Mouse (Mus musculus): ENCODE measurements around the gene Ccdc83. TPM values are rescaled to one million over a fixed set of nuclear protein-coding genes. Genes with fewer than 3 reads are reported as not detected.

Gene Ccdc83
- polyA plus RNA-seq, 1 experiment from 2014 or later = not detected

DNA sequence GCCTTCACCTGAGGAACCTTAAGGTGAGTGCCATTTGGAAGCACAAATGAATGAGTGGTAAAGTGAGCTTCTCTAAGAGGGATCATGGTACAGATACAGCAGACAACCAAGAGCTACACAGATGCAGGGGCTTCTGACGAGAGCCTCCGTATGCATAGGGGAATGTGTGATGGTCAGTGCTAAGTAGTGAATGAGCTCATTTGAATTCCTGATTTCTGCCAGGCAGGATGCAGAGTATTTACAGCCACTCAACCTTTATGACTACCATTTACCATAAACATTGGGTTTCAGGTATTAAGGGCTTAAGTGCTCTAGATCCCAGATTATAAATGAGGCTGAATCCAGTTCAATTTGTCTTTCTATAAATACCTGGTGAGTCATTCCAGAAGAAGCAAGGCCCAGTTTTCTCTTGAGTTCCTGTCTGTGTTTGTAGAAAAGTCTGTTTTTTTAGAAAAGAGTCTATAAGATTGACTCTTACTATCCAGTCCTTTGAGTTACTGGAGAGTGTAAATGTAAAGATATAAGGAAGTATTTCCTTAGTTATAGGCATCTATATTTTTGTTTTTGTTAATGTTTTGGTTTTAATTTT lies 63.6 kb downstream of the Ccdc83 start:
- no peak for ATAC-seq
- Histone ChIP-seq H3K9me3 (ENCODE audit: control insufficient read depth, low read length) (no peaks in the 10 kb centered on the region), H3K4me3 (replicated peaks; ENCODE audit: low read length) (no peak overlapping the region), H3K27me3 (replicated peaks; ENCODE audit: control insufficient read depth, insufficient read depth, low read length) (no peaks in the 10 kb centered on the region), H3K36me3 (ENCODE audit: control insufficient read depth, insufficient read depth) (peaks cover 9% of the 10 kb centered on the region), H3K4me1 (replicated peaks; ENCODE audit: control insufficient read depth, insufficient read depth, low read length) (no peaks in the 10 kb centered on the region), H3K4me2 (ENCODE audit: low read length) (no peak overlapping the region), H3K9ac (replicated peaks; ENCODE audit: low read depth, low read length) (no peak overlapping the region), H3K27ac (ENCODE audit: low read length) (no peak overlapping the region)
- WGBS = 84% methylated on average over 2 of the region's 2 CpGs

DNA sequence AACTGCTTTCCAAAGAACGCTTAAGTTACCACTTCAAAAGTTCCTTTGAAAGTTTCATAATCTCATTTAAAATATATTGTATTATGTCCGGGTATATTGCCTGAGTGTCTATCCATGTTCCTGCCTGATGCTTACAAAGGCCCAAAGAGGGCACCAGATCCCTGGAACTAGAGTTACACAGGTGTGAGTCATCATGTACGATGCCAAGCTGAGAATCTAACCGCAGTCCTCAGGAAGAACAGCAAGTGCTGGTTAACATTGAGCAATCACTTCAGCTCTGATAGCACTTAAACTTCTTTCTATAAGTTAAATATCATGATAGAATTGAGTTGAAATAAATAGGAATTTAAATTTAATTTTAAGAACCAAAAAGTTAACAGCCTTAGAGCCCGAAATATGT lies 65.3 kb downstream of the Ccdc83 start:
- H3K27ac ChIP-seq (ENCODE audit: low read length) = no peak overlapping the region
- H3K4me3 ChIP-seq (replicated peaks; ENCODE audit: low read length) = no peak overlapping the region
- ATAC-seq = no peak
- no peaks in the 10 kb centered on the region for H3K27me3 ChIP-seq (replicated peaks; ENCODE audit: control insufficient read depth, insufficient read depth, low read length)
- no peak overlapping the region for H3K9ac ChIP-seq (replicated peaks; ENCODE audit: low read depth, low read length)
- WGBS = 92% methylated on average over 5 of the region's 5 CpGs
- H3K9me3 ChIP-seq (ENCODE audit: control insufficient read depth, low read length) = no peaks in the 10 kb centered on the region
- H3K4me1 ChIP-seq (replicated peaks; ENCODE audit: control insufficient read depth, insufficient read depth, low read length) = no peaks in the 10 kb centered on the region
- H3K4me2 ChIP-seq (ENCODE audit: low read length) = no peak overlapping the region
- H3K36me3 ChIP-seq (ENCODE audit: control insufficient read depth, insufficient read depth) = peaks cover 15% of the 10 kb centered on the region

DNA sequence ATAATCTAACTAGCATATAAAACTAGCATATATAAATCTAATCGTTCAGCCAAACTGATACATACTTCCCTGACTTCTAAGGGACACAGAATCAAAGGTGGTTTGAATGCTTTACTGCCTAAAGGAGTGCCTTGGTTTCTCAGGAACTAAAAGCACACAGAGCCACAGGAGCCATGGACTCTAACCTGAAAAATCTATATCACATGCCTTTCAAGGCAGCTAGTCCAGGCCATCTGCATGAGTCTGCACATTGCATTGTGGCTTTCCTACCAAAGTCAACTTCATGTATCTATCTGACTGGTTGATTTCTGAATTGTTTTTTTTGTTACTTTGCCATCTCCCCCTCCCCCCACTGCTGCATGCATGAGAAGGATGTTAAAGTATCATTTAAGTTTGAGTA lies 84.9 kb downstream of the Ccdc83 start:
- Histone ChIP-seq H3K9me3 (ENCODE audit: control insufficient read depth, low read length) (no peaks in the 10 kb centered on the region), H3K36me3 (ENCODE audit: control insufficient read depth, insufficient read depth) (peaks cover 12% of the 10 kb centered on the region), H3K4me2 (ENCODE audit: low read length) (no peak overlapping the region), H3K27me3 (replicated peaks; ENCODE audit: control insufficient read depth, insufficient read depth, low read length) (no peaks in the 10 kb centered on the region), H3K4me3 (replicated peaks; ENCODE audit: low read length) (no peak overlapping the region), H3K27ac (ENCODE audit: low read length) (no peak overlapping the region), H3K9ac (replicated peaks; ENCODE audit: low read depth, low read length) (no peak overlapping the region), H3K4me1 (replicated peaks; ENCODE audit: control insufficient read depth, insufficient read depth, low read length) (no peaks in the 10 kb centered on the region)
- 100% methylated on average over 1 of the region's 1 CpGs for WGBS
- no peak for ATAC-seq

DNA sequence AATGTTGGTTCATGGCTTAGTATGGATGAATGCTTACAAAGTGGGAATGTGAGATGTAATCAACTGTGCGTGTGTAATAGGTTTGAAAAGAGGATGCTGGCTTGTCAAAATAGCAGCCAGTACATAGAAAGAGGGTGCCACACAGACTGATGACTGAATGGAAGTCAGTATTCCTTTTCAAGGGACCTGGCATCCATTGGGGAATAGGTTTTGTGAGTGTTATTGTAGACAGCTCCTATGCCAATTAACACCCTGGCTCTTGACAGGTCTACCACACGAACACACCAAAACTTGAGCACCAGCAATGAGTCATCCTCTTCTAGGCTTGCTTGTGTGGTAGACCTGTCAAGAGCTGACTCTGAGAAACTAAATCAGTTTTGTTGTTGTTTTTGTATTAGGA lies 90.0 kb downstream of the Ccdc83 start:
- ATAC-seq = peak; percentile 72
- H3K9ac ChIP-seq (replicated peaks; ENCODE audit: low read depth, low read length) = no peak overlapping the region
- H3K4me3 ChIP-seq (replicated peaks; ENCODE audit: low read length) = no peak overlapping the region
- no peaks in the 10 kb centered on the region for H3K9me3 ChIP-seq (ENCODE audit: control insufficient read depth, low read length)
- no peaks in the 10 kb centered on the region for H3K4me1 ChIP-seq (replicated peaks; ENCODE audit: control insufficient read depth, insufficient read depth, low read length)
- no peak overlapping the region for H3K27ac ChIP-seq (ENCODE audit: low read length)
- 36% methylated on average over 2 of the region's 2 CpGs for WGBS
- H3K36me3 ChIP-seq (ENCODE audit: control insufficient read depth, insufficient read depth) = peaks cover 16% of the 10 kb centered on the region
- no peak overlapping the region for H3K4me2 ChIP-seq (ENCODE audit: low read length)
- no peaks in the 10 kb centered on the region for H3K27me3 ChIP-seq (replicated peaks; ENCODE audit: control insufficient read depth, insufficient read depth, low read length)

Other genes starting within 250 kb of the Ccdc83 start
- gene Picalm, start 135.6 kb downstream of the Ccdc83 start, polyA plus RNA-seq (2015; fragmentation: Nextera tagmentation; extraction: Ambion mirVana) = 41.7 and 51.2 TPM in 2 replicates
- gene Sytl2, start 36.5 kb upstream of the Ccdc83 start, polyA plus RNA-seq (2015; fragmentation: Nextera tagmentation; extraction: Ambion mirVana) = 2.3 and 2.5 TPM in 2 replicates
- 1.3 and 1.5 TPM in 2 replicates for gene Ccdc89, start 160.8 kb upstream of the Ccdc83 start, polyA plus RNA-seq (2015; fragmentation: Nextera tagmentation; extraction: Ambion mirVana)
- 29.1 and 31.5 TPM in 2 replicates for gene Crebzf, start 177.0 kb upstream of the Ccdc83 start, polyA plus RNA-seq (2015; fragmentation: Nextera tagmentation; extraction: Ambion mirVana)
- 109 and 112 TPM in 2 replicates for gene Tmem126a, start 191.5 kb upstream of the Ccdc83 start, polyA plus RNA-seq (2015; fragmentation: Nextera tagmentation; extraction: Ambion mirVana)
- gene Tmem126b, start 210.2 kb upstream of the Ccdc83 start, polyA plus RNA-seq (2015; fragmentation: Nextera tagmentation; extraction: Ambion mirVana) = 32.0 and 36.2 TPM in 2 replicates
- gene Dlg2, start 210.9 kb upstream of the Ccdc83 start, polyA plus RNA-seq (2015; fragmentation: Nextera tagmentation; extraction: Ambion mirVana) = 26.2 and 38.4 TPM in 2 replicates